Mouse (Mus musculus) liver, embryonic 14.5 days (tissue): ENCODE measurements at regions not wholly inside any gene's neighbourhood (a gene's known extent, or its start where the extent isn't known, plus 50 kb on each side); places are given as distances from the start of the nearest gene placed in this dataset.

Source experiments
- CTCF ChIP-seq: IDR thresholded peaks from 2 replicates; pipeline ENCODE4 v1.5.1; 2016; ENCODE audit warnings: antibody characterized with exemption, low read depth, control low read depth
- EP300 ChIP-seq: IDR thresholded peaks from 2 replicates; pipeline ENCODE4 v1.6.1; 2016; ENCODE audit warnings: antibody characterized with exemption, low read depth

DNA sequence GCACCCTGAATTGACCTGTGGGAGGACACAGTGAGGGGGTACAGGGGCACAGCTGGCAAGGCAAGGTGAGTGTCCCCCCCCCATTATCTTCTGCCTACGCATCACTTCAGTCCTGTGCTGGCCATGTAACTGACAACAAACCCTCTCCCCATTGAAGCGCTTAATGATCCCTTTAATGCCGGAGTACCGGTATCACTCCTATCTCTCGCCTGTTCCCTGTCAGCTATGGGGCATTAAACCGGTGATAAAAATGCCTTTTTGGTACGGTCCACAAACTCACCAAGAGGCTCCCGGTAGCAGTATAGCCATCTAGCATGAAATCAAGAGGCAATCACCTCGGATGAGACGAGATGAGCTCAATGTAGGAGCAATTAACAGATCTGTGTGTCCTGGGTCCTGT is 62.8 kb upstream of the Fstl4 start:
- no peak for TF ChIP-seq CTCF
- TF ChIP-seq EP300 = no peak
